Mouse (Mus musculus) adrenal gland, adult (tissue): ENCODE data around the gene Ap2b1.
A peak's percentile ranks its signal among the peaks of the same experiment; 100 is the strongest.

Experiments
- DNase-seq, 2 experiments: peaks; one replicate each; pipeline ENCODE4 v3.0.0; 2022 to 2023; ENCODE audit warnings: low spot score in 1 of 2; ENCODE audit not compliant: inconsistent age in 2 of 2

The Ap2b1 gene

GRCm38 (mm10) chr11:83298225-83299195 is at the start of gene Ap2b1:
Ap2b1 (plus strand) TSS chr11:83299024.
- peak; percentile 96 to 98 for DNase-seq

GRCm38 (mm10) chr11:83257211-83257610 is 41.6 kb upstream of the Ap2b1 start:
- peak; percentile 68 to 93 for DNase-seq

DNA sequence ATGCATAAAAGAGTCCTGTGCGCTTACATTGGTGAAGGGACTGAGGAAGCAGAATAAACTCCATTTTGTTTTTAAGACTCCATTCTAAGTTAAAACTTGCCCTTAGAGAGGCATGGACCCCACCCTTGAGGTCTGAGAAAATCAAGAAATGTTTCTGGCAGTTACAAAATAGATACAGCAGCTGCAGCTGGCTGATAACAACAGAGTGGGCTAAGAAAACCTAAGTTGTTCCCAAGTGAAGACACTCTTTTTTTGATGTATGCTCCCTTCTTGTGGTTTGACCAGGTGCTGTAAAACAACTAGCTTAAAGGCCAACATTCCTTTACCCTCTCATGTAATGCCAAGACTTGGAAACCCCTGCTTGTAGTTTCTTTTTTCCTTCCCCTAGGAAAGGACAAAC is 36.2 kb upstream of the Ap2b1 start:
- no peak for DNase-seq

- DNase-seq, result peak in 1 of 2 experiments; percentile 36
These were observed 35.7 kb upstream of the Ap2b1 start for GRCm38 (mm10) chr11:83263146-83263545.

DNA sequence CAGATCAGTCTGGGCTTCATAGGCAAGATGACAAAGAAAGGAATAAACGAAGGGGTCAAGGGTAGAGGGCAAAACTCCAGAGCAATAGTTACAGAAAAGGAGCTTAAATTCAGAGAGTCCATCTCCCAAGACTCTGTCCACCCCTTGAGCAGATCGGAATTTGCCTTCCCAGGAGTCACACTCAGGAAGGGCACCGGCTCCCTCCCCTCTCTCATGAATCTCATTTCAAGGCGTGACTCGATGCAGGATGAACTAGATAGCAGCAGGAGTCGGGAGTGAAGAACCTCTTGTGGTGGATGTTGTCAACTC is 28.0 kb upstream of the Ap2b1 start:
- DNase-seq, result no peak

GRCm38 (mm10) chr11:83271151-83271950 is 27.5 kb upstream of the Ap2b1 start:
- peak; percentile 82 to 97 for DNase-seq

DNA sequence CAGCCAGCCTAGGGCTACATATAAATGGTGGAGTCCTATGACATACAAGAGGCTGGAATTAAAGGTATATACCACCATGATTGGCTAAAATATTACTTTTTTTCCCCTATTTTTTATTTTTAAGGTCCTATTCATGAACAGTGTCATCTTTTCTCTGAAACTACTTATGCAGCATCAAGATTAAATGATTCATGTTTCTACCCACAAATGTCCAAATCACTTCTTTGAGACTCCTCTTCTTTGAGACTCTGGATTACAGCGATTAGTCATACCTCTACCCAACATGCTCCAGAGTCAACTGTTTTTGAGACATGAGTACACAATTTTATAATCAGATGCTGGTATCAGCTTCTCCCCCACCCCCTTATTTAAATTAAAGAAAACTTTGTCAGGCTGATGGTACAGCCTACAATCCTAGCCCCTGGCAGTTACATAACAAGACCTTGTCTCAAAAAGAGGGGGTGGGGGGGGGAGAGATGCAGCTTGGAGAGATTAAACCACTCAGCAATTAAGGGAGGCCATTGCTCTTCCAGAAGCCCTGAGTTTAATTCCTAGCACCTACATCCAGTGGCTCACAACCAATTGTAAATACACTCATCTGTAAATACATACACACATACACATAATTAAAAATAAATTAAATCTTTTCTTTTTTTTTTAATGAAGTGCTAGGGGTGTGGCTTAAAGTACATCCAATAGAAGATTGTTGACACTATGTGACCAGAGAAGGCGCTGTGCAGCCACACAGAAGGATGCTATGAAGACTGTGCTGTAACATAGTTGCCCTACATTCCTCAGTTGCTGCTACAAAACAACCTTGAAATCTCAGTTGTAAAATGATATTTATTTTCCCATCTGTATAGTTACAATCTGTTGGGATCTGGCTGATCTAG is 26.6 kb upstream of the Ap2b1 start:
- DNase-seq, result peak in 1 of 2 experiments; percentile 52

- no peak for DNase-seq
These were observed 22.6 kb upstream of the Ap2b1 start for GRCm38 (mm10) chr11:83276251-83276650.

DNA sequence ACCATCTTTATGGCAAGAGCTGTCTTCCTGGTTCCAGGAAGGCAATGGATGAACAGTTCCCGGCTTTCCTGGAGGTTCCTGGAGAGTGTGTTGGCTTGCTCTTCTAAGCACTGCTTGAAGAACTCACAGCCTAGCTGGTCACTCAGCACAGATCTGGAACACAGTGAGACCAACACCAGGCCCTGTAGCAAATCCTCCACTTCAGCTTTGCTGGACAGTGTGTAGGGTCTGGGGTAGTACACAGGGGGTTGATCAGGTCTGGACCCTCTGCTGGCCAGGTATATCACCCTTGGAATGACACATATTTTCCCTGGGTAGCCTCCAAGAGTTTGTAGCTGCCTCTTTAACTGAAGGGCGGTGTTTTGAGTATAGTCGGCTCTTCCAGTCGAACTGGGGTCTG is 19.8 kb upstream of the Ap2b1 start:
- DNase-seq, result no peak

DNA sequence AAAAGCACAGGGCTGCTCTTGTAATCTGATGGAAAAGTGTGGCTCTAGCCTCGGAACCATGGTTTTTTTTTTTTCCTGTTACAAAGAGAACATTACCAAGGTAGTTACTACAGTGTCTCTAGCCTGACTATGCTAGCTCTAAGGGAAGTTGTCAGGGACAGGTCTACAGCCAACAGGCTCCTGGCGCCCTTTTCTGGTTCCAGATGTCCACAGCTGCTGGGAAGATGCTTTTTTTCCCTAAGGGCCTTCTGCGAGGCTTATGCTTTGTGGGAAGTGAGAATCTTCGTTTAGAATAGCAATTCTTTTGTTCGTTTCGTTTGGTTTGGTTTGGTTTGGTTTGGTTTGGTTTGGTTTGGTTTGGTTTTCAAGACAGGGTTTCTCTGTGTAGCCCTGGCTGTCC is 19.1 kb upstream of the Ap2b1 start:
- no peak for DNase-seq

GRCm38 (mm10) chr11:83282084-83282483 is 16.7 kb upstream of the Ap2b1 start:
- no peak for DNase-seq

DNA sequence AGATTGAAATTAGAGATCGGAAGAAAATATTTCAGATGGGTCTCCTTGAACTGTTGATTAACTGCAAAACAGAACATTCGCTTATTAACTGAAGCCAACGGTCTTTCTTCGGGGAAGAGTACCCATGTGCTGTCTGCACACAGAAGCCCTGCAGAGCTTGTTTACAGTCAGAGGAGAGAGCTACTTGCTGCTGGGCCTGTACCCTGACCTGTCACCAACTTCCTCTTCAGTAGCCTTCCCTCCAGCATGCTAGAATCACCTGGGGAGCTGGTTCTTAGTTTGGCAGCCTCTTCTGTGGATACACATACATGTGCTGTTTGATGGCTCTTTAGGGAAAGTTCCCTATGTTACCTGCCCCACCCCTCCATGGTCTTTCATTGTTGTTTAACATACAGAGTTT is 13.2 kb upstream of the Ap2b1 start:
- DNase-seq, result no peak

- no peak for DNase-seq
These were observed 12.3 kb upstream of the Ap2b1 start, which contains the start of gene Slfn14 for GRCm38 (mm10) chr11:83286566-83286965. Slfn14 (minus strand) TSS chr11:83286726.

DNA sequence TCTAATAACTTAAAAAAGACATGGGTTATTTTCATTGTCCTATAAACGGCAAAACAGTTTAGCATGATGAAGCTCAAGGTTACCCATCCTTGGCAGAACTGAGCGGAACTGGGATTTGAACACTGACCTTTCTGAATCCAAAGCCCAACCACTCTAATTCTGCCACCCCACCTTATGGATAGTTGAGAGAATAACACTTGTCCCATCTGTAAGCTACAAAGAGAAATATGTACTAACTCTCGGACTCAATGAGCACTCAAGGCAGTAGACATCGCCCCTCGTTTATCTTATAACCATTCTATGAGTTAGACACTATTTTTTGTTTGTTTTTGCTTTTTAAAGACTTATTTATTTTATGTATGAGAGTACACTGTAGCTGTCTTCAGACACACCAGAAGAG is 9.8 kb upstream of the Ap2b1 start:
- DNase-seq, result no peak

GRCm38 (mm10) chr11:83289633-83290032 is 9.2 kb upstream of the Ap2b1 start:
- no peak for DNase-seq

- peak; percentile 97 to 98 for DNase-seq
These were observed 7.2 kb upstream of the Ap2b1 start for GRCm38 (mm10) chr11:83291375-83292250.

- DNase-seq, result peak in 1 of 2 experiments; percentile 70
These were observed 6.6 kb upstream of the Ap2b1 start for GRCm38 (mm10) chr11:83292251-83292587.

DNA sequence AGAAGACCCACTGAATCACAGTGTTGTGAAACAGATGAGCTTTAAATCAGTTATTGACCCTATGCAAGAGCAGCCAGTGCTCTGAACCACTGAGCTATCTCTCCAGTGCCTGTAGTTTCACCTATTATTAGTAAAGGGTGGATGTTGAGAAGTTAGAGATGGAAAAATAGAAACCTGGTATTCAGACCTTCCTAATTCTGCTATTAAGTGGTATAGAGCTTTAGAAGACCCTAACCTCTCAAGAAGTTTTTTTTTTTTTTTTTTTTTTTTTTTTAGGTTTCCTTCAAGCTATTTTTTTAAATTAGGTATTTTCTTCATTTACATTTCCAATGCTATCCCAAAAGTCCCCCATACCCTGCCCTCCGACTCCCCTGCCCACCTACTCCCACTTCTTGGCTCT is 5.6 kb upstream of the Ap2b1 start:
- no peak for DNase-seq

DNA sequence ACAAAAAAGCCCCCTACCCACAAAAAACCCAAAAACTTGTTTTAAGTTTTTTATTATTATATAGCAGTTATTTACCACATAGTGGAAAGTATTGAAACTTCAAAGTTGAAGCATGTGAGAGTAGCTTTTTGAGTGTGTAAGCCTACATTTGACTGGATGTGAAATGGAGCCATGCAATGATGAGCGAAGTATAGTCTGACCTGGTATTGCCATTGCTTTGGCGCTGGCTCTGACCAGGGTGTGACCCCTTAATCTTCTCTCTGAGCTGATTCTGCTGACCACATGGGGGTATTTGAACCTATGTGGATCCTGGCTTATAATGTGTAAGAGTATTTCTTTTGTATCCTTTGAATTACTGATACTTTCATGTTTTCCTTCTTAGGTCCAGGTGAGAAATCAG is 4.7 kb upstream of the Ap2b1 start:
- no peak for DNase-seq

GRCm38 (mm10) chr11:83297816-83298215 is 1.0 kb upstream of the Ap2b1 start:
- peak in 1 of 2 experiments; percentile 55 for DNase-seq
